Mouse (Mus musculus): ENCODE results near the gene Larp4. TPM values are rescaled to one million over a fixed set of nuclear protein-coding genes. Genes with fewer than 3 reads are reported as not detected.
"Not testable (repeated sequence)": the region's sequence is repeated elsewhere in the genome, so short reads cannot be mapped to it uniquely, and the experiment has no call there.

Gene Larp4
- 33.3 and 49.3 TPM in 2 replicates for polyA plus RNA-seq (2014; fragmentation: Nextera tagmentation; extraction: Ambion mirVana)

- not testable (repeated sequence) for H3K9me3 ChIP-seq (ENCODE audit: control insufficient read depth, low read length); H3K27me3 ChIP-seq (ENCODE audit: control insufficient read depth, insufficient read depth, low read length); H3K36me3 ChIP-seq (ENCODE audit: control insufficient read depth, insufficient read depth, low read length); H3K27ac ChIP-seq (ENCODE audit: low read depth, low read length); H3K9ac ChIP-seq (ENCODE audit: low read depth, low read length); H3K4me2 ChIP-seq (replicated peaks; ENCODE audit: low read depth, low read length); H3K4me3 ChIP-seq (ENCODE audit: low read length); H3K4me1 ChIP-seq (ENCODE audit: control insufficient read depth, insufficient read depth, low read length); ATAC-seq (ENCODE audit: low FRiP score, low TSS enrichment)
- WGBS = 90% methylated on average over 6 of the region's 6 CpGs
Measured at GRCm38 (mm10) chr15:99969765-99970164, at the start of gene Larp4. Gene Larp4 (plus strand): TSS chr15:99970065.

- no peak overlapping the region for H3K27ac ChIP-seq (ENCODE audit: low read depth, low read length)
- H3K9me3 ChIP-seq (ENCODE audit: control insufficient read depth, low read length) = no peaks in the 10 kb centered on the region
- ATAC-seq (ENCODE audit: low FRiP score, low TSS enrichment) = no peak
- WGBS = 81% methylated on average over 8 of the region's 8 CpGs
- no peak overlapping the region for H3K9ac ChIP-seq (ENCODE audit: low read depth, low read length)
- H3K4me3 ChIP-seq (ENCODE audit: low read length) = no peak overlapping the region
- no peaks in the 10 kb centered on the region for H3K27me3 ChIP-seq (ENCODE audit: control insufficient read depth, insufficient read depth, low read length)
- H3K4me2 ChIP-seq (replicated peaks; ENCODE audit: low read depth, low read length) = no peak overlapping the region
- no peaks in the 10 kb centered on the region for H3K4me1 ChIP-seq (ENCODE audit: control insufficient read depth, insufficient read depth, low read length)
- no peaks in the 10 kb centered on the region for H3K36me3 ChIP-seq (ENCODE audit: control insufficient read depth, insufficient read depth, low read length)
Measured at GRCm38 (mm10) chr15:99931231-99931630, 38.6 kb upstream of the Larp4 start.

- Histone ChIP-seq H3K9me3 (ENCODE audit: control insufficient read depth, low read length) (no peaks in the 10 kb centered on the region), H3K36me3 (ENCODE audit: control insufficient read depth, insufficient read depth, low read length) (no peaks in the 10 kb centered on the region), H3K4me1 (ENCODE audit: control insufficient read depth, insufficient read depth, low read length) (no peaks in the 10 kb centered on the region), H3K27me3 (ENCODE audit: control insufficient read depth, insufficient read depth, low read length) (no peaks in the 10 kb centered on the region), H3K4me3 (ENCODE audit: low read length) (no peak overlapping the region), H3K27ac (ENCODE audit: low read depth, low read length) (no peak overlapping the region), H3K4me2 (replicated peaks; ENCODE audit: low read depth, low read length) (no peak overlapping the region), H3K9ac (ENCODE audit: low read depth, low read length) (no peak overlapping the region)
- no peak for ATAC-seq (ENCODE audit: low FRiP score, low TSS enrichment)
- 44% methylated on average over 1 of the region's 1 CpGs for WGBS
Measured at GRCm38 (mm10) chr15:99934501-99934900, 35.4 kb upstream of the Larp4 start.

DNA sequence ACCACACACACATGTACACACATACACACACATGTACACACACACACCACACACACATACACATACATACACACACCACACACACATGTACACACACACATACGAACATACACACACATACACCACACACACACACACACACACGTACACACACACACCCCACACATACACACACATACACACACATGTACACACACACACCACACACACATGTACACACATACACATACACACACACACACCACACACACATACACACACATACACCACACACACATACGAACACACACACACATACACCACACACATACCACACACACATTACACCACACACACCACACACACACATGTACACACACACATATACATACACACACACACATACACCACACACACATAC, 33.2 kb upstream of the Larp4 start:
- H3K4me2 ChIP-seq (replicated peaks; ENCODE audit: low read depth, low read length) = no peak overlapping the region
- WGBS = 95% methylated on average over 3 of the region's 3 CpGs
- no peaks in the 10 kb centered on the region for H3K4me1 ChIP-seq (ENCODE audit: control insufficient read depth, insufficient read depth, low read length)
- ATAC-seq (ENCODE audit: low FRiP score, low TSS enrichment) = no peak
- no peaks in the 10 kb centered on the region for H3K9me3 ChIP-seq (ENCODE audit: control insufficient read depth, low read length)
- no peak overlapping the region for H3K4me3 ChIP-seq (ENCODE audit: low read length)
- no peak overlapping the region for H3K27ac ChIP-seq (ENCODE audit: low read depth, low read length)
- H3K36me3 ChIP-seq (ENCODE audit: control insufficient read depth, insufficient read depth, low read length) = no peaks in the 10 kb centered on the region
- no peak overlapping the region for H3K9ac ChIP-seq (ENCODE audit: low read depth, low read length)
- no peaks in the 10 kb centered on the region for H3K27me3 ChIP-seq (ENCODE audit: control insufficient read depth, insufficient read depth, low read length)

GRCm38 (mm10) chr15:99937841-99938240, 32.0 kb upstream of the Larp4 start:
- 83% methylated on average over 8 of the region's 8 CpGs for WGBS
- no peaks in the 10 kb centered on the region for H3K4me1 ChIP-seq (ENCODE audit: control insufficient read depth, insufficient read depth, low read length)
- no peak overlapping the region for H3K4me3 ChIP-seq (ENCODE audit: low read length)
- H3K36me3 ChIP-seq (ENCODE audit: control insufficient read depth, insufficient read depth, low read length) = no peaks in the 10 kb centered on the region
- no peaks in the 10 kb centered on the region for H3K9me3 ChIP-seq (ENCODE audit: control insufficient read depth, low read length)
- H3K27ac ChIP-seq (ENCODE audit: low read depth, low read length) = no peak overlapping the region
- ATAC-seq (ENCODE audit: low FRiP score, low TSS enrichment) = no peak
- H3K27me3 ChIP-seq (ENCODE audit: control insufficient read depth, insufficient read depth, low read length) = no peaks in the 10 kb centered on the region
- H3K4me2 ChIP-seq (replicated peaks; ENCODE audit: low read depth, low read length) = no peak overlapping the region
- no peak overlapping the region for H3K9ac ChIP-seq (ENCODE audit: low read depth, low read length)

GRCm38 (mm10) chr15:99940426-99940825, 29.4 kb upstream of the Larp4 start:
- no peak overlapping the region for H3K27ac ChIP-seq (ENCODE audit: low read depth, low read length)
- H3K9me3 ChIP-seq (ENCODE audit: control insufficient read depth, low read length) = 0 out of 2 replicates have a peak, but pooled peaks cover 4% of the 10 kb centered on the region
- H3K27me3 ChIP-seq (ENCODE audit: control insufficient read depth, insufficient read depth, low read length) = no peaks in the 10 kb centered on the region
- no peak overlapping the region for H3K4me3 ChIP-seq (ENCODE audit: low read length)
- 52% methylated on average over 2 of the region's 2 CpGs for WGBS
- H3K4me2 ChIP-seq (replicated peaks; ENCODE audit: low read depth, low read length) = no peak overlapping the region
- no peak overlapping the region for H3K9ac ChIP-seq (ENCODE audit: low read depth, low read length)
- no peaks in the 10 kb centered on the region for H3K36me3 ChIP-seq (ENCODE audit: control insufficient read depth, insufficient read depth, low read length)
- no peak for ATAC-seq (ENCODE audit: low FRiP score, low TSS enrichment)
- H3K4me1 ChIP-seq (ENCODE audit: control insufficient read depth, insufficient read depth, low read length) = no peaks in the 10 kb centered on the region

DNA sequence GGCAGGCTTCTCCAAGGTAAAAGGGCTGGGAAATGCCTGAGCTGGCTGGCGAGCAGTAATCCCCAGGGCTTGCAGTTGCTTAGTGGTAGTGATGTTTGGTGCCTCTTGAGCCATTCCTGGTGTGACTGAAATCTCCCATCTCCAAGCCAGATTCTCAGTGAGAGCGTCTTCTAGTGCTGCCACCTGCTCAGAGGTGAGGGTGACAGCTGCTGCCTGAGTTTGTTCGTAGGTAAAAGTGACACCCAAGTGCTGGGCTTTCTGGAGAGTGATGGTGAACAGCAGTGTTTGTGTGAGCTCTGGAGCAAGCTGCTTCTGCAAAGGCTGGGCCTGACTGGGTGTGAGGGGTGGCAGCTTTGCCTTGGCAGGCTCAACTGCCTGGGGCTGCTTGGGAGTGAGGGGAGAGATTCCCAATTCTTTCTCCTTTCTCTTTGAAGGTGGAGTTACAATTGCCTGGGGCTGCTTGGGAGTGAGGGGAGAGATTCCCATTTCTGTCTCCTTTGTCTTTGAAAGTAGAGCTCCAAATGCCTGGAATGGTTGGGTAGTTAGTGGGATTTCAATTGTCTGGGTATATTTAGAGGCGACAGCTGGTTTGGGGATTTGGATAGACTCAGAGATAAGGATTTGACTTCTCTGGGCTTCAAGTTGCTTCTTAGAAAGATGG, 28.8 kb upstream of the Larp4 start:
- Histone ChIP-seq H3K9me3 (ENCODE audit: control insufficient read depth, low read length) (0 out of 2 replicates have a peak, but pooled peaks cover 4% of the 10 kb centered on the region), H3K4me2 (replicated peaks; ENCODE audit: low read depth, low read length) (no peak overlapping the region), H3K27me3 (ENCODE audit: control insufficient read depth, insufficient read depth, low read length) (no peaks in the 10 kb centered on the region), H3K4me3 (ENCODE audit: low read length) (no peak overlapping the region), H3K9ac (ENCODE audit: low read depth, low read length) (no peak overlapping the region), H3K36me3 (ENCODE audit: control insufficient read depth, insufficient read depth, low read length) (no peaks in the 10 kb centered on the region), H3K27ac (ENCODE audit: low read depth, low read length) (no peak overlapping the region), H3K4me1 (ENCODE audit: control insufficient read depth, insufficient read depth, low read length) (no peaks in the 10 kb centered on the region)
- ATAC-seq (ENCODE audit: low FRiP score, low TSS enrichment) = no peak
- WGBS = 78% methylated on average over 4 of the region's 4 CpGs

DNA sequence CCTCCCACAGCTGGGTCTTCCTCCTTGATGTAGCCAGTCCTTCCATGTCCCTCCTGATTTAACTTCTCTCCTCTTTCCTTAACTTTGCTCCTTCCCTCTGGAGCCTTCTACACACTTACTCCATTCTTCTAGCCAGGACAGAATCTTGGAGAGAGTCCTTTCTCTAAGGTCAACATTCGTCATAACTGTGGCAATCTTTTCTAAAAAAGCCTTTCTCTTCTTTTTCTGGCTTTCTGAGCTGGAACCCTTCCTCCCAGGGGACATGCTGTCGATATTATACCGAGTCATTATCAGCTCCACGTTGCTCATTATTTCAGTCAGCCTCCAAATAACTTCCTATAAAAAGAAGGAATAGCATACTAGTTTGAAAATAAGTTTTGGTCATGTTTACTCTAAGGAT, 14.5 kb upstream of the Larp4 start:
- Histone ChIP-seq H3K9ac (ENCODE audit: low read depth, low read length) (no peak overlapping the region), H3K4me2 (replicated peaks; ENCODE audit: low read depth, low read length) (no peak overlapping the region), H3K27me3 (ENCODE audit: control insufficient read depth, insufficient read depth, low read length) (no peaks in the 10 kb centered on the region), H3K4me1 (ENCODE audit: control insufficient read depth, insufficient read depth, low read length) (no peaks in the 10 kb centered on the region), H3K4me3 (ENCODE audit: low read length) (no peak overlapping the region), H3K36me3 (ENCODE audit: control insufficient read depth, insufficient read depth, low read length) (no peaks in the 10 kb centered on the region), H3K27ac (ENCODE audit: low read depth, low read length) (no peak overlapping the region), H3K9me3 (ENCODE audit: control insufficient read depth, low read length) (no peaks in the 10 kb centered on the region)
- 85% methylated on average over 4 of the region's 4 CpGs for WGBS
- no peak for ATAC-seq (ENCODE audit: low FRiP score, low TSS enrichment)

- Histone ChIP-seq H3K27ac (ENCODE audit: low read depth, low read length) (no peak overlapping the region), H3K9ac (ENCODE audit: low read depth, low read length) (no peak overlapping the region), H3K36me3 (ENCODE audit: control insufficient read depth, insufficient read depth, low read length) (no peaks in the 10 kb centered on the region), H3K9me3 (ENCODE audit: control insufficient read depth, low read length) (no peaks in the 10 kb centered on the region), H3K27me3 (ENCODE audit: control insufficient read depth, insufficient read depth, low read length) (no peaks in the 10 kb centered on the region), H3K4me1 (ENCODE audit: control insufficient read depth, insufficient read depth, low read length) (no peaks in the 10 kb centered on the region), H3K4me3 (ENCODE audit: low read length) (no peak overlapping the region), H3K4me2 (replicated peaks; ENCODE audit: low read depth, low read length) (no peak overlapping the region)
- ATAC-seq (ENCODE audit: low FRiP score, low TSS enrichment) = no peak
- WGBS = 85% methylated on average over 8 of the region's 8 CpGs
Measured at GRCm38 (mm10) chr15:99965103-99965775, 4.6 kb upstream of the Larp4 start.
